Comparison of ENCODE assay signal across 9 mouse cellular contexts in the genomic region with DNA sequence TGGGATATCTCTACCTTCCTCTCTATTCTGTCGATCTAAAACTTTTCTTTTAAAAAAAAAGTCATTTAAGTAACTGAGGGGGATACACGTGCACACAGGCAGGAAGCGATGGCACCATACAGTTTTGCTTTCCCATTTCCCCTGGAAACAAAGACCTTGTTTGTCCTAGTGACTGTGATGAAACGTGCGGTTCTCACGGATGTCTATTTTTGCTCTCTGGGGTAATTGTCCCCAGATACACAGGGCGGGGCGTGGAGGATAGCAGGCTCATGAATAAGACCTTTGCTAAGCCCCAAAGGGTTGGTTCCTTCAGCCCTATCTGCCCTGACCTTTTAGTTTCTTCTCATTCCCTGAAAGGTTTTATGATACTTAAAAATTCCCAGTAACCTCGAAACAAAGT.
DNase-seq lines count a peak whose midpoint lies in the region; ATAC-seq lines count a peak whose summit lies in the region.
"Had no signal": no experiment of that assay in that cellular context is flagged by ENCODE, and none has a peak within 500 bp of the region (broad histone marks: within the 10 kb centered on the region; RNA-seq: fewer than 3 reads in every experiment).

No protein-coding gene starts in this region.

- H3K4me1 ChIP-seq in liver, embryonic 12.5 days: peaks cover 18% of the 10 kb centered on the region
- no peaks in the 10 kb centered on the region for H3K4me1 ChIP-seq in liver, embryonic 11.5 days (replicated peaks; ENCODE audit: control insufficient read depth, insufficient read depth, low read length)
- no peaks in the 10 kb centered on the region for H3K4me1 ChIP-seq in intestine, embryonic 16.5 days (ENCODE audit: control insufficient read depth, insufficient read depth, low read length)

- H3K9ac ChIP-seq in liver, embryonic 12.5 days: no peak overlapping the region
- no peak overlapping the region for H3K9ac ChIP-seq in liver, embryonic 11.5 days (ENCODE audit: low read depth, low read length)
- no peak overlapping the region for H3K9ac ChIP-seq in intestine, embryonic 16.5 days (ENCODE audit: low read depth, low read length)

- no peak for DNase-seq in liver, embryonic 11.5 days (ENCODE audit: low spot score)
- DNase-seq in fibroblast of lung, adult 2 months (ENCODE audit: low read depth): peak; percentile 26
- DNase-seq in naive thymus-derived CD4-positive, alpha-beta T cell, adult 2 months (ENCODE audit: low read depth): peak; percentile 64
- no peak for DNase-seq in cerebellum, adult 11-12 months
- no peak for DNase-seq in spleen, postnatal 4 days (ENCODE audit: low spot score in 2 of 2)
- DNase-seq: cerebellum, adult 11 months; spleen, adult 18-20 months had no signal

- H3K36me3 ChIP-seq in liver, embryonic 12.5 days: peaks cover 12% of the 10 kb centered on the region; the same call in 1 of the 2 replicates
- H3K36me3 ChIP-seq in liver, embryonic 11.5 days (ENCODE audit: control insufficient read depth, insufficient read depth, low read length): no peaks in the 10 kb centered on the region
- no peaks in the 10 kb centered on the region for H3K36me3 ChIP-seq in intestine, embryonic 16.5 days (ENCODE audit: control insufficient read depth, insufficient read depth, low read length)

- H3K4me2 ChIP-seq in liver, embryonic 12.5 days: no peak overlapping the region
- H3K4me2 ChIP-seq in liver, embryonic 11.5 days: no peak overlapping the region
- H3K4me2 ChIP-seq in intestine, embryonic 16.5 days (ENCODE audit: low read depth, low read length): no peak overlapping the region

- no peaks in the 10 kb centered on the region for H3K9me3 ChIP-seq in liver, embryonic 12.5 days (replicated peaks)
- H3K9me3 ChIP-seq in liver, embryonic 11.5 days (ENCODE audit: control insufficient read depth, low read length): no peaks in the 10 kb centered on the region
- H3K9me3 ChIP-seq in intestine, embryonic 16.5 days (ENCODE audit: control insufficient read depth, low read length): no peaks in the 10 kb centered on the region

- WGBS in liver, embryonic 12.5 days (ENCODE audit: insufficient replicate concordance): 65% methylated on average over 9 of the region's 9 CpGs
- 79% methylated on average over 9 of the region's 9 CpGs for WGBS in liver, embryonic 11.5 days
- WGBS in intestine, embryonic 16.5 days: 62% methylated on average over 9 of the region's 9 CpGs

- H3K27ac ChIP-seq in liver, embryonic 12.5 days: peak overlapping the region; percentile 56
- no peak overlapping the region for H3K27ac ChIP-seq in liver, embryonic 11.5 days (ENCODE audit: low read depth, low read length)
- H3K27ac ChIP-seq in intestine, embryonic 16.5 days (ENCODE audit: low read length): no peak overlapping the region

- ATAC-seq in liver, embryonic 12.5 days: no peak
- ATAC-seq in liver, embryonic 11.5 days (replicated peaks; ENCODE audit: low FRiP score): no peak
- peak; percentile 60 for ATAC-seq in intestine, embryonic 16.5 days

- H3K27me3 ChIP-seq in liver, embryonic 12.5 days (replicated peaks): no peaks in the 10 kb centered on the region
- no peaks in the 10 kb centered on the region for H3K27me3 ChIP-seq in liver, embryonic 11.5 days (replicated peaks; ENCODE audit: control insufficient read depth, insufficient read depth, low read length)
- no peaks in the 10 kb centered on the region for H3K27me3 ChIP-seq in intestine, embryonic 16.5 days (replicated peaks; ENCODE audit: control insufficient read depth, insufficient read depth, low read length)

- no peak overlapping the region for H3K4me3 ChIP-seq in liver, embryonic 12.5 days
- no peak overlapping the region for H3K4me3 ChIP-seq in liver, embryonic 11.5 days (ENCODE audit: low read depth, low read length)
- H3K4me3 ChIP-seq in intestine, embryonic 16.5 days (ENCODE audit: low read length): no peak overlapping the region

Comparison
In these comparisons a context has a peak if more than half of its experiments do, and no peak if none do; other contexts are left out.
1. DNase-seq: peak in fibroblast of lung, adult 2 months (single experiment) and naive thymus-derived CD4-positive, alpha-beta T cell, adult 2 months (single experiment); none in liver, embryonic 11.5 days (single experiment), cerebellum, adult 11-12 months (single experiment) and spleen, postnatal 4 days (0 of 2).